Mouse (Mus musculus): Measurements from ENCODE around the gene Erbin.

Erbin gene

GRCm38 (mm10) chr13:103806210-103806851 is 114.0 kb downstream of the Erbin start:
- DNase-seq (ENCODE audit: low spot score): no peak

GRCm38 (mm10) chr13:103803721-103804120 is 116.6 kb downstream of the Erbin start:
- DNase-seq (ENCODE audit: low spot score): no peak

- no peak for DNase-seq (ENCODE audit: low spot score)
Observed at GRCm38 (mm10) chr13:103801021-103801420, 119.3 kb downstream of the Erbin start.

- DNase-seq (ENCODE audit: low spot score): no peak
Observed at GRCm38 (mm10) chr13:103794688-103795543, 125.4 kb downstream of the Erbin start.

GRCm38 (mm10) chr13:103779922-103780585 is 140.3 kb downstream of the Erbin start:
- peak; percentile 32 for DNase-seq (ENCODE audit: low spot score)

GRCm38 (mm10) chr13:103777126-103777525 is 143.2 kb downstream of the Erbin start:
- DNase-seq (ENCODE audit: low spot score): no peak

- DNase-seq (ENCODE audit: low spot score): peak; percentile 84
Observed at GRCm38 (mm10) chr13:103774119-103774757, 146.1 kb downstream of the Erbin start, which contains the start of gene Srek1. Srek1 (minus strand) TSS chr13:103774608.

GRCm38 (mm10) chr13:103773407-103774118 is 146.8 kb downstream of the Erbin start:
- DNase-seq (ENCODE audit: low spot score): no peak

GRCm38 (mm10) chr13:103772917-103773316 is 147.4 kb downstream of the Erbin start:
- DNase-seq (ENCODE audit: low spot score): no peak

- no peak for DNase-seq (ENCODE audit: low spot score)
Observed at GRCm38 (mm10) chr13:103770821-103771220, 149.5 kb downstream of the Erbin start.
